Mouse (Mus musculus) ES-E14 (cell line): ENCODE results near the gene Gm21190.
"Not testable (repeated sequence)": the region's sequence is repeated elsewhere in the genome, so short reads cannot be mapped to it uniquely, and the experiment has no call there.

ENCODE experiments used
- CHD2 ChIP-seq: IDR thresholded peaks from 2 replicates; pipeline ENCODE4 v1.6.1; 2014; ENCODE audit warnings: mild to moderate bottlenecking, low read depth, low read length, inconsistent platforms
- HCFC1 ChIP-seq: IDR thresholded peaks from 2 replicates; pipeline ENCODE4 v1.6.1; 2012; ENCODE audit warnings: low read length, inconsistent platforms, borderline replicate concordance; ENCODE audit not compliant: insufficient read depth
- MAFK ChIP-seq: IDR thresholded peaks from 2 replicates; pipeline ENCODE4 v1.6.1; 2014; ENCODE audit warnings: mild to moderate bottlenecking, low read depth, low read length, inconsistent platforms; ENCODE audit not compliant: insufficient read depth

DNA sequence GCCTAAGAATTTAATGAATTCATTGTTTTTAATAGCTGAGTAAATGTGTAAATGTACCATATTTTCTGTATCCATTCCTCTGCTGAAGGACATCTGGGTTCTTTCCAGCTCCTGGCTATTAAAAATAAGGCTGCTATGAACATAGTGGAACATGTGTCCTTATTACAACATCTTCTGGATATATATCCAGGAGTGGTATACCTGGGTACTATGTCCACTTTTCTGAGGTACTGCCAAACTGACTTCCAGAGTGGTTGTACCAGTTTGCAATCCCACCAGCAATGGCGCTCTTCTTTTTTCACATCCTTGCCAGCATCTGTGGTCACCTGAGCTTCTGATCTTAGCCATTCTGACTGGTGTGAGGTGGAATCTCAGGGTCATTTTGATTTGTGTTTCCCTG lies 19.1 kb downstream of the Gm21190 start:
- not testable (repeated sequence) for TF ChIP-seq CHD2, MAFK, HCFC1
